Mouse (Mus musculus): ENCODE data around the gene Tnfsf11.

DNA sequence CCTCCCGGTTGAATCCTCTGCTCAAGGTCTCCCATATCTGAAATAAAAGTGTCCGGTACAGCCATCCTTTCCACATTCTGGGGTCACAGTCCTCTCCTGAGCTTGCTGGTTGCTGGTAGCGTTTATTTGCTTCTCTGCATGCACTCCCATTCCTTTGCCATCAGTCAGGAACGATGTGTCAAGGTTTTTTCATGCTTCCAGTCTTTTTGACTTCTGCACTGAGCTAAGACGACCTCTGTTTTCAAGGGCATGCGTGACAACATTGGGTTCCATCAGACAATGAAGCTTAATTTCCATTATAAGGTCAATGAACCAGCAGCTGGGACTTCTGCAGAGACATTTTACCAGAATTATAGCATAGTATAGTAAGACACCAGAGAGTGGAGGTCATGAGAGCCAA lies 68.5 kb downstream of the Tnfsf11 start:
- TF ChIP-seq EP300 (IDR thresholded peaks at IDR 0.05; ENCODE audit: low read length) (no peak), POLR2A (IDR thresholded peaks at IDR 0.05; ENCODE audit: low read depth, low read length) (no peak), TBP (conservative IDR thresholded peaks at IDR 0.05; ENCODE audit: low read depth, low read length) (no peak), CTCF (conservative IDR thresholded peaks at IDR 0.05 in 1 of 2, IDR thresholded peaks at IDR 0.05 in 1 of 2; ENCODE audit: low read depth in 2 of 2, low read length in 2 of 2) (no peak), ETS1 (conservative IDR thresholded peaks at IDR 0.05; ENCODE audit: low read depth, low read length) (no peak), CHD1 (IDR thresholded peaks at IDR 0.05; ENCODE audit: low read depth, low read length) (no peak), USF2 (conservative IDR thresholded peaks at IDR 0.05; ENCODE audit: low read depth, low read length) (no peak), RCOR1 (conservative IDR thresholded peaks at IDR 0.05; ENCODE audit: low read depth, low read length) (no peak), UBTF (IDR thresholded peaks at IDR 0.05; ENCODE audit: low read depth, low read length) (no peak), GABPA (IDR thresholded peaks at IDR 0.05; ENCODE audit: insufficient replicate concordance, low read depth, low read length) (no peak), ZMIZ1 (IDR thresholded peaks at IDR 0.05; ENCODE audit: low read depth, low read length) (no peak), E2F4 (IDR thresholded peaks at IDR 0.05; ENCODE audit: insufficient replicate concordance, low read depth, low read length) (no peak)

Data from CH12.LX (cell line).